Mouse (Mus musculus): ENCODE measurements at regions not wholly inside any gene's neighbourhood (a gene's known extent, or its start where the extent isn't known, plus 50 kb on each side); places are given as distances from the start of the nearest gene placed in this dataset. TPM values are rescaled to one million over a fixed set of nuclear protein-coding genes. Genes with fewer than 3 reads are reported as not detected.

- H3K4me1 ChIP-seq (ENCODE audit: control insufficient read depth in 2 of 2, insufficient read depth in 2 of 2, low read length in 2 of 2): no peaks in the 10 kb centered on the region
- no peaks in the 10 kb centered on the region for H3K36me3 ChIP-seq (ENCODE audit: control insufficient read depth, insufficient read depth, low read length)
- H3K4me2 ChIP-seq (ENCODE audit: low read length): no peak overlapping the region
- H3K9ac ChIP-seq (ENCODE audit: low read length): no peak overlapping the region
- H3K27ac ChIP-seq (replicated peaks in 1 of 2; ENCODE audit: control insufficient read depth in 1 of 2, insufficient read depth in 1 of 2, low read depth in 2 of 2, low read length in 2 of 2): no peak overlapping the region
- ATAC-seq (ENCODE audit: insufficient number of reproducible peaks, insufficient read depth, low FRiP score, low read depth): no peak
- no peaks in the 10 kb centered on the region for H3K27me3 ChIP-seq (ENCODE audit: control insufficient read depth, insufficient read depth, low read length)
- 77% methylated on average over 4 of the region's 4 CpGs for WGBS
- H3K4me3 ChIP-seq (ENCODE audit: control insufficient read depth in 1 of 2, insufficient read depth in 1 of 2, low read depth in 1 of 2, low read length in 2 of 2): no peak overlapping the region
- H3K9me3 ChIP-seq (ENCODE audit: control insufficient read depth, low read length): no peaks in the 10 kb centered on the region
These were observed 51.5 kb upstream of the Cypt12 start for GRCm38 (mm10) chr3:17896756-17897155.

Small RNAs in the stretch of these regions (microRNA-seq; reads per million reads assigned to microRNA genes)
- not detected for gene Mir124a-2

Measured in heart, embryonic 14.5 days (tissue).